In genomic region chr2:52424747-52425522, GRCm38 (mm10) we compare ENCODE assay signal across 7 mouse cellular contexts. TPM values are rescaled to one million over a fixed set of nuclear protein-coding genes. Genes with fewer than 3 reads are reported as not detected.
DNase-seq lines count a peak whose midpoint lies in the region; ATAC-seq and TF ChIP-seq lines count a peak whose summit lies in the region.

Gene Arl5a, minus strand, starts transcription at chr2:52424901.

- no peak for TF ChIP-seq POLR2A in kidney, adult 2 months (IDR thresholded peaks at IDR 0.05; ENCODE audit: low read depth, low read length)
- peak; percentile 36 for TF ChIP-seq POLR2A in spleen, adult 2 months (IDR thresholded peaks at IDR 0.05; ENCODE audit: low read depth, low read length)

- DNase-seq in adrenal gland, postnatal 25 days = peak; percentile 99
- DNase-seq in heart, adult 18-20 months = peak; percentile 95 to 96
- DNase-seq in kidney, adult 2 months = peak; percentile 96
- peak; percentile 76 to 94 for DNase-seq in spleen, adult 2 months (ENCODE audit: low read depth in 1 of 2, low spot score in 2 of 2)

- H3K9ac ChIP-seq in embryonic facial prominence, embryonic 12.5 days = peak within 1 kb of the TSS; percentile 95
- peak within 1 kb of the TSS; percentile 96 for H3K9ac ChIP-seq in limb, embryonic 12.5 days (replicated peaks)
- peak within 1 kb of the TSS; percentile 77 for H3K9ac ChIP-seq in midbrain, embryonic 15.5 days

- ATAC-seq in embryonic facial prominence, embryonic 12.5 days (ENCODE audit: insufficient number of reproducible peaks, insufficient read depth, low FRiP score, low TSS enrichment) = peak; percentile 91
- ATAC-seq in limb, embryonic 12.5 days (ENCODE audit: insufficient number of reproducible peaks, insufficient read depth, low FRiP score, low TSS enrichment, low read depth) = peak; percentile 89
- peak; percentile 95 for ATAC-seq in midbrain, embryonic 15.5 days (replicated peaks)

- peak within 1 kb of the TSS; percentile 74 for H3K4me2 ChIP-seq in embryonic facial prominence, embryonic 12.5 days (replicated peaks)
- H3K4me2 ChIP-seq in limb, embryonic 12.5 days = peak within 1 kb of the TSS; percentile 68
- peak within 1 kb of the TSS; percentile 72 for H3K4me2 ChIP-seq in midbrain, embryonic 15.5 days

- peaks cover 20% of the 10 kb centered on the region for H3K4me1 ChIP-seq in embryonic facial prominence, embryonic 12.5 days
- H3K4me1 ChIP-seq in kidney, adult 2 months (ENCODE audit: control insufficient read depth, insufficient read depth, low read length) = peaks cover 19% of the 10 kb centered on the region
- H3K4me1 ChIP-seq in limb, embryonic 12.5 days (replicated peaks) = peaks cover 23% of the 10 kb centered on the region
- peaks cover 33% of the 10 kb centered on the region for H3K4me1 ChIP-seq in midbrain, embryonic 15.5 days
- H3K4me1 ChIP-seq in spleen, adult 2 months (ENCODE audit: control insufficient read depth, insufficient read depth, insufficient read length) = peaks cover 13% of the 10 kb centered on the region; the same call in 1 of the 2 replicates

- no peaks in the 10 kb centered on the region for H3K27me3 ChIP-seq in embryonic facial prominence, embryonic 12.5 days
- no peaks in the 10 kb centered on the region for H3K27me3 ChIP-seq in kidney, adult 2 months (replicated peaks; ENCODE audit: control insufficient read depth, insufficient read depth, low read length)
- no peaks in the 10 kb centered on the region for H3K27me3 ChIP-seq in limb, embryonic 12.5 days
- H3K27me3 ChIP-seq in midbrain, embryonic 15.5 days (replicated peaks) = no peaks in the 10 kb centered on the region
- no peaks in the 10 kb centered on the region for H3K27me3 ChIP-seq in spleen, adult 2 months (ENCODE audit: control insufficient read depth, insufficient read depth, low read length)

- H3K36me3 ChIP-seq in embryonic facial prominence, embryonic 12.5 days = no peaks in the 10 kb centered on the region
- H3K36me3 ChIP-seq in kidney, adult 2 months (ENCODE audit: control insufficient read depth, insufficient read depth, low read length) = no peaks in the 10 kb centered on the region
- no peaks in the 10 kb centered on the region for H3K36me3 ChIP-seq in limb, embryonic 12.5 days
- no peaks in the 10 kb centered on the region for H3K36me3 ChIP-seq in midbrain, embryonic 15.5 days (replicated peaks)
- H3K36me3 ChIP-seq in spleen, adult 2 months (ENCODE audit: control insufficient read depth, insufficient read depth, low read length) = no peaks in the 10 kb centered on the region

- WGBS in embryonic facial prominence, embryonic 12.5 days = 1% methylated on average over 52 of the region's 57 CpGs
- under 1% methylated on average over 55 of the region's 57 CpGs for WGBS in kidney, adult 2 months
- WGBS in limb, embryonic 12.5 days = under 1% methylated on average over 57 of the region's 57 CpGs
- WGBS in midbrain, embryonic 15.5 days = under 1% methylated on average over 55 of the region's 57 CpGs
- under 1% methylated on average over 51 of the region's 57 CpGs for WGBS in spleen, adult 2 months

- peak within 1 kb of the TSS; percentile 92 for H3K27ac ChIP-seq in embryonic facial prominence, embryonic 12.5 days
- peak within 1 kb of the TSS; percentile 74 for H3K27ac ChIP-seq in kidney, adult 2 months (ENCODE audit: insufficient read depth, low read depth, low read length)
- H3K27ac ChIP-seq in limb, embryonic 12.5 days = peak within 1 kb of the TSS; percentile 93
- peak within 1 kb of the TSS; percentile 82 for H3K27ac ChIP-seq in midbrain, embryonic 15.5 days
- H3K27ac ChIP-seq in spleen, adult 2 months (ENCODE audit: insufficient read depth, low read length) = peak within 1 kb of the TSS; percentile 80

- H3K4me3 ChIP-seq in embryonic facial prominence, embryonic 12.5 days = peak within 1 kb of the TSS; percentile 95
- peak within 1 kb of the TSS; percentile 71 for H3K4me3 ChIP-seq in kidney, adult 2 months (ENCODE audit: insufficient read depth, low read depth, low read length)
- H3K4me3 ChIP-seq in limb, embryonic 12.5 days (replicated peaks) = peak within 1 kb of the TSS; percentile 94
- H3K4me3 ChIP-seq in midbrain, embryonic 15.5 days = peak within 1 kb of the TSS; percentile 62
- H3K4me3 ChIP-seq in spleen, adult 2 months (ENCODE audit: extremely low read depth, insufficient read depth, insufficient read length) = peak within 1 kb of the TSS; percentile 71

- TF ChIP-seq CTCF in kidney, adult 2 months (conservative IDR thresholded peaks at IDR 0.05; ENCODE audit: insufficient read depth, insufficient read length, low read depth, low read length) = no peak
- TF ChIP-seq CTCF in spleen, adult 2 months (IDR thresholded peaks at IDR 0.05; ENCODE audit: extremely low read depth, insufficient read depth, insufficient read length, insufficient replicate concordance) = no peak

- H3K9me3 ChIP-seq in embryonic facial prominence, embryonic 12.5 days = no peaks in the 10 kb centered on the region
- no peaks in the 10 kb centered on the region for H3K9me3 ChIP-seq in limb, embryonic 12.5 days
- no peaks in the 10 kb centered on the region for H3K9me3 ChIP-seq in midbrain, embryonic 15.5 days

RNA-seq across cellular contexts. Expression of gene Arl5a, which starts in this region (rescaled TPM):
- total RNA-seq in adrenal gland, postnatal 25 days (2021) = 51.8 and 52.7 TPM in 2 replicates
- 59.7 and 65.5 TPM in 2 replicates for polyA plus RNA-seq in embryonic facial prominence, embryonic 12.5 days (2016; fragmentation: Nextera tagmentation; extraction: Ambion mirVana)
- total RNA-seq in heart, adult 18-20 months (2021) = 10 to 100 TPM; 35.8 to 35.9 TPM
- 12.4 and 14.7 TPM in 2 replicates for polyA plus RNA-seq in kidney, adult 2 months (2012; rRNA removed)
- polyA plus RNA-seq in limb, embryonic 12.5 days (2016; fragmentation: Nextera tagmentation; extraction: Ambion mirVana) = 62.9 and 71.7 TPM in 2 replicates
- 37.3 and 40.2 TPM in 2 replicates for polyA plus RNA-seq in midbrain, embryonic 15.5 days (2015; fragmentation: Nextera tagmentation; extraction: Ambion mirVana)
- polyA plus RNA-seq in spleen, adult 2 months (2012; rRNA removed) = 7.0 and 9.6 TPM in 2 replicates

Comparison
In these comparisons a context has a peak if more than half of its experiments do, and no peak if none do; other contexts are left out.
1. Peak in every context shown above with its lines: DNase-seq, ATAC-seq, H3K4me3 ChIP-seq and H3K27ac ChIP-seq.